Mouse (Mus musculus): ENCODE measurements at regions not wholly inside any gene's neighbourhood (a gene's known extent, or its start where the extent isn't known, plus 50 kb on each side); places are given as distances from the start of the nearest gene placed in this dataset.

DNA sequence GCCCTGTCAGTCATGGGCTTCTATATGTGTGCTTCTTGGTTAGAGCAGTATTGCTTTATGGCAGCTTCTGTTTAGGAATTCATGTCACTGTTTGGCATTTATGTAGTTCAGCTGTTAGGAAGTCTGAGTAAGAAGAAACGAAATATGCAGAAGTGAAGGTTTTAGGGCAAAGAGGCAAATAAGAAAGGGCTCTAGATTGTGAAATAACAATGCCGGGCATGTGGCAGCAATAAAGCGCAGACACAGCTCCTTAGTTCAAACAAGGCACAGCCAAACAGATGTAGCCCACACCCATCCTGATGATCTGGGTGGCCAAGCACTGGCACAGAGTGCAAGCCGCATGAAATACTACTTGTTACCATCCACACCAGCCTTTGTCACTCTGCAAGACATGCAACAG lies 175.3 kb upstream of the Mef2c start:
- TF ChIP-seq CTCF (IDR thresholded peaks at IDR 0.05; ENCODE audit: insufficient read depth, low read depth, low read length) (no peak), POLR2A (IDR thresholded peaks at IDR 0.05; ENCODE audit: insufficient read depth, low read depth, low read length) (no peak)

Measured in olfactory bulb, adult 2 months (tissue).